ENCODE assay signal across 17 mouse cellular contexts in genomic region chr7:35617513-35617912, GRCm38 (mm10). TPM values are rescaled to one million over a fixed set of nuclear protein-coding genes. Genes with fewer than 3 reads are reported as not detected.
"Had no signal": no experiment of that assay in that cellular context is flagged by ENCODE, and none has a peak within 500 bp of the region (broad histone marks: within the 10 kb centered on the region; RNA-seq: fewer than 3 reads in every experiment).

No protein-coding gene starts in this region.

- H3K9me3 ChIP-seq: limb, embryonic 15.5 days; liver, embryonic 12.5 days; midbrain, embryonic 10.5 days; neural tube, embryonic 12.5 days had no signal

- ATAC-seq: liver, embryonic 12.5 days had no signal

- H3K9ac ChIP-seq: limb, embryonic 15.5 days; liver, embryonic 12.5 days; lung, embryonic 14.5 days; neural tube, embryonic 12.5 days had no signal

- H3K4me2 ChIP-seq: limb, embryonic 15.5 days; liver, embryonic 12.5 days; lung, embryonic 14.5 days; neural tube, embryonic 12.5 days had no signal

- DNase-seq: kidney, postnatal 36 days; layer of hippocampus, adult 9-11 months; layer of hippocampus, postnatal 36 days; lung, embryonic 14.5 days; lung, postnatal 10 days; lung, postnatal 4 days; midbrain, embryonic 14.5 days; retina, postnatal 1 day; right cerebral cortex, postnatal 4 days; spleen, adult 18-20 months; thymus, adult 18-20 months; thymus, postnatal 14 days had no signal

- H3K4me3 ChIP-seq: limb, embryonic 15.5 days; liver, embryonic 12.5 days; midbrain, embryonic 10.5 days; myocyte; neural tube, embryonic 12.5 days had no signal

- H3K27ac ChIP-seq: limb, embryonic 15.5 days; liver, embryonic 12.5 days; midbrain, embryonic 10.5 days; neural tube, embryonic 12.5 days had no signal

- H3K27me3 ChIP-seq: limb, embryonic 15.5 days; liver, embryonic 12.5 days; neural tube, embryonic 12.5 days had no signal

- H3K4me1 ChIP-seq: limb, embryonic 15.5 days; liver, embryonic 12.5 days; neural tube, embryonic 12.5 days had no signal

RNA-seq across cellular contexts. Expression of gene Rgs9bp, which starts 32.1 kb away (rescaled TPM):
- polyA plus RNA-seq: myocyte had no signal
